Mouse (Mus musculus) liver, embryonic 14.5 days (tissue): ENCODE data around the gene Spata21.

ENCODE experiments used
- CTCF ChIP-seq: IDR thresholded peaks from 2 replicates; pipeline ENCODE4 v1.5.1; 2016; ENCODE audit warnings: antibody characterized with exemption, low read depth, control low read depth
- EP300 ChIP-seq: IDR thresholded peaks from 2 replicates; pipeline ENCODE4 v1.6.1; 2016; ENCODE audit warnings: antibody characterized with exemption, low read depth

DNA sequence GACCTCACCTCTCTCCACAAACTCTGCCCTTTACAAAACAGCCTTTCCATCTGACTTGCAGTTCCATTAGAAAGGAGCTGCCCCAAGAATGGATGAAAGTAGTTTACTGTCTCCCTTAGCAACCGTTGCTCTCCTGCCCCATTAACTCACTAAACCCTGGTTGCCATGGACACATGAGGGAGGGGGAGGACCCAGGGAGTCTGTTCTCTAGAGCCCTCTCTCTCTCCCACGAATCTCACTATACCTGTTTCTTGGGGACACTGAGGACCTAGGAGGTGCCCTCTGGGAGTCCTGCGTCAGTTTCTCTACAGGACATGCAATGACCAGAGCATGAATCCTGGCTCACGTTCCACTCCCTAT, 38.7 kb upstream of the Spata21 start:
- no peak for TF ChIP-seq CTCF
- no peak for TF ChIP-seq EP300
